Mouse (Mus musculus) hindbrain, embryonic 16.5 days (tissue): ENCODE results near the gene Pard3b. TPM values are rescaled to one million over a fixed set of nuclear protein-coding genes. Genes with fewer than 3 reads are reported as not detected.

Source experiments
- ATAC-seq: fragments of 200-750 bp; cut with Nextera tagmentation; 2 replicates; pipeline ENCODE4 v1.8.0; 2017; ENCODE audit warnings: moderate TSS enrichment, moderate library complexity
- H3K27ac ChIP-seq: fragments of 300-500 bp; sonication (generic); 2 replicates; pipeline ENCODE4 v1.5.1; 2014; ENCODE audit warnings: low read depth, mild to moderate bottlenecking, control low read depth, low read length, moderate library complexity
- H3K27me3 ChIP-seq: fragments of 300-500 bp; sonication (generic); replicated peaks from 2 replicates; pipeline ENCODE4 v1.6.1; 2014; ENCODE audit warnings: low read length; ENCODE audit not compliant: control insufficient read depth, insufficient read depth
- H3K36me3 ChIP-seq: fragments of 300-500 bp; sonication (generic); 2 replicates; pipeline ENCODE4 v1.6.1; 2014; ENCODE audit warnings: mild to moderate bottlenecking, low read length, moderate library complexity, mixed read lengths; ENCODE audit not compliant: control insufficient read depth, insufficient read depth
- H3K4me1 ChIP-seq: fragments of 300-500 bp; sonication (generic); 2 replicates; pipeline ENCODE4 v1.6.1; 2014; ENCODE audit warnings: low read depth, low read length; ENCODE audit not compliant: control insufficient read depth, insufficient read depth
- H3K4me2 ChIP-seq: fragments of 300-500 bp; sonication (generic); 2 replicates; pipeline ENCODE4 v1.6.1; 2014; ENCODE audit warnings: mild to moderate bottlenecking, low read length, control low read depth, moderate library complexity
- H3K4me3 ChIP-seq: fragments of 300-500 bp; sonication (generic); 2 replicates; pipeline ENCODE4 v1.5.1; 2014; ENCODE audit warnings: mild to moderate bottlenecking, low read length, control low read depth, moderate library complexity
- H3K9ac ChIP-seq: fragments of 300-500 bp; sonication (generic); 2 replicates; pipeline ENCODE4 v1.6.1; 2014; ENCODE audit warnings: low read depth, mild to moderate bottlenecking, control low read depth, low read length, moderate library complexity
- H3K9me3 ChIP-seq: fragments of 300-500 bp; sonication (generic); 2 replicates; pipeline ENCODE4 v1.6.1; 2014; ENCODE audit warnings: mild to moderate bottlenecking, low read length, moderate library complexity; ENCODE audit not compliant: control insufficient read depth
- WGBS: fragments of 180-500 bp; shearing (Covaris S2); extraction: QIAGEN DNeasy Blood & Tissue Kit; methylation state at CpG from one replicate; pipeline ENCODE4 v1.1.7; 2014; 5-methylcytosine and 5-hydroxymethylcytosine counted together
- polyA plus RNA-seq: library from polyadenylated mRNA; unstranded; fragments of >200 nt; fragmentation: Nextera tagmentation; extraction: Ambion mirVana; gene quantifications from 2 replicates; pipeline ENCODE4 v1.2.1, GENCODE M21; 2015

Gene Pard3b
- polyA plus RNA-seq, 1 experiment from 2014 or later, result 8.9 TPM

DNA sequence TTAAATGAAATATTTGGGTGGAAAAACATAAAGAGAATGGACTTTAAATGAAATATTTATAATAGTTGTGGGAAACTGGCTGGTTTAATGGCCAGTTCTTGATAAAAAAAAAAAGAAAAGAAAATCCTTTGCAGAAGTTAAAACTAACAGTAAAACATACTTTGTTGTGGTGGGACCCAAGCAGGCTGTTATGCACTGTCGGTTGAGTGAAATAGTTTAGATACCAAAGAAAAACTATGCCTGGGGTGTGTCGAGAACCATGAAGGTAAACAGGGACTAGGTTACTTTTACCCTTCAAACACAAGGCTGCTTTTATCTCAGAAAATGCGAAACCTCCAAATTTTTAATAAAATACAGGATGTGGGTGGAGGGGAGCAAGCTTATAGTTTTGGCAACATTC lies 797.7 kb downstream of the Pard3b start:
- Histone ChIP-seq H3K27me3 (no peaks in the 10 kb centered on the region), H3K36me3 (no peaks in the 10 kb centered on the region), H3K4me3 (no peak overlapping the region), H3K27ac (no peak overlapping the region), H3K9me3 (no peaks in the 10 kb centered on the region), H3K4me2 (no peak overlapping the region), H3K4me1 (no peaks in the 10 kb centered on the region), H3K9ac (no peak overlapping the region)
- no peak for ATAC-seq
- WGBS, result 87% methylated on average over 3 of the region's 3 CpGs

DNA sequence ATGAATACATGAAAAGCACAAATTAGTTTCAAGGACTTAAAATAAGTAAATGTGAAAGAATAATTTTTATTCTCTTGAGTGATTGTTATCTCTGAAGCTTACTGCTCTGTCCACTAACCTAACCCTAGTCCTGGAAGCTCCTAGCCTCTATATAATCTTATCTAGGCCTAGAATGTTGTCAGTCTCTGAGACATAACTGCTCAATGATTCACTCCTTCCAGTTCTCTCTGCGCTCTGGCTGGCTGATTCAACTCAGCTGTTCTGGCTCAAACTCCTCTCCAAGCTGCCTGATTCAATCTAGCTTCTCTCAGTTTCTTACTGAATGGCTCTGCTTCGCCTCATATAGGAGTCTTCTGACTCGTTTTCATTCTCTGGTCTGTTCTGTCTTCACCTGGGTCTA lies 798.9 kb downstream of the Pard3b start:
- WGBS, result 83% methylated on average over 3 of the region's 3 CpGs
- Histone ChIP-seq H3K4me2 (no peak overlapping the region), H3K4me1 (no peaks in the 10 kb centered on the region), H3K9me3 (no peaks in the 10 kb centered on the region), H3K36me3 (no peaks in the 10 kb centered on the region), H3K27ac (no peak overlapping the region), H3K27me3 (no peaks in the 10 kb centered on the region), H3K9ac (no peak overlapping the region), H3K4me3 (no peak overlapping the region)
- ATAC-seq, result no peak

DNA sequence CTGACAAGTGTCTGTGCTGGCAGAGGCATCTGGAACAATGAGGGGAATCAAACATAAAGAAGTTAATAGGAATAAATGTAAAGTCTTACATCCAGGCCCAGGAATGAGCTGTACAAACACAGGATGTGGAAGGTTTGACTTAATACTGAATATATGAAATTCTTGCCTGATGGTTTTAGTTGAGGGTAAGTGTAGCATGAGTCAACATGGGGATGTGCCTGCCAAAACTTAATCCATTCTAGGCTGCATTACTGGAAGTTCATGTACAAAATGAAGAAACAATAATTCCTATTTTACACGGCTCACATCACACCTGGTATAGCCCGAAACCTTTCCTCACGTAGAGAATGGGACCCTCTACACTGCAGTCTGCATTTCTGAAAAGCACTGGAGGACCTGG lies 805.8 kb downstream of the Pard3b start:
- Histone ChIP-seq H3K4me3 (no peak overlapping the region), H3K9ac (no peak overlapping the region), H3K4me1 (no peaks in the 10 kb centered on the region), H3K36me3 (no peaks in the 10 kb centered on the region), H3K4me2 (no peak overlapping the region), H3K27ac (no peak overlapping the region), H3K9me3 (no peaks in the 10 kb centered on the region), H3K27me3 (no peaks in the 10 kb centered on the region)
- WGBS, result 93% methylated on average over 3 of the region's 3 CpGs
- no peak for ATAC-seq

DNA sequence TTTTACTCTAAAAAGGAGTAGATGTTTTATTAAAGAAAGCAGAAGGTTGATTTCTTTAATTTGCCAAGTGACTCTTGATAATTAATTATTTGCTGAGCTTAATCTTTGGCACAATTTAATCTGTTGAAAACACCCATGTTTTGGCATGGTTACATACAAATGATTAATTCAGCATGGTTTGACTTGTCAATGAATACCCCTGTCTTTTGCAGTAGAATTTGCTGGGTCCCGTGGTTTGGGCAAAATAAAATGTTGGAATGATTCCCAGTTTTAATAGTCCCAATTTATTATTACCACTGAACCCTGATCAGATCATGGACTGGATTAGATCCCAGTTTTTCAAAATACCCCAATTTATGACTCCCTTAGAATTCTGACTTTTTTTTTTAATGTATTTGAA lies 808.2 kb downstream of the Pard3b start:
- Histone ChIP-seq H3K9ac (no peak overlapping the region), H3K4me2 (no peak overlapping the region), H3K4me1 (no peaks in the 10 kb centered on the region), H3K4me3 (no peak overlapping the region), H3K27ac (no peak overlapping the region), H3K27me3 (no peaks in the 10 kb centered on the region), H3K36me3 (no peaks in the 10 kb centered on the region), H3K9me3 (no peaks in the 10 kb centered on the region)
- WGBS, result 53% methylated on average over 1 of the region's 1 CpGs
- no peak for ATAC-seq

DNA sequence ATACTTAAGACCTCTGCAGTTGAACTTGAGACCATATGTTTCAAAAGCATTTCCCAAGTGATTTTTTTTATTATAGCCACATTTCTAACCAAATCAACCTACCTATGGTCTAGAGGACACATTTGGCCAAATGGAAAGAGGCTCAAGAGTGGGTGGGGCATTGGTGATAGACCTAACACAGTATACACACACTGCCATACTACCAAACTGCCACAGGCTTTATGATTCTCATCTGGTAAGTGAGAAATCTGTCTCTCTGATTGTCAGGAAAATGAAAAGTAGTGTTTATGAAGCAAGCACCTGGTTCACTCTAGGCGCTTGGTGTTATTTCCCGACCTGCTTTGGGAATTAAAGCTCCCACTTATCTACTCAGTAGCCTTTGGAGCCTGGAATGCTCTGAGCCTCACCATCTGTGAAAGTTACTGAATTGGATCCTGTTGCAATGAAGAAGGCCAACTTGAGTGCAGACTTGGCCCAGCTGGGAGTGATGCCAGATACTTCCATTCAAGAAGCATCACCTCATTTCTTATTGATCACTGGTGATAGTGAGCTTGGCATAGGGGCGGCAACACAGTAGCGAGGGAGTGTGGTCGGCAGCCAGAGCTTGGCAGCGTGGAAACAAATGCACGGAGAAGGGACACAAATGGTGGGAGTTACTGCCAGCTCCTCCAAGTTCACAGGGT lies 810.7 kb downstream of the Pard3b start:
- ATAC-seq, result peak; percentile 67; the same call in 1 of the 2 replicates
- H3K27me3 ChIP-seq, result no peaks in the 10 kb centered on the region
- 77% methylated on average over 7 of the region's 7 CpGs for WGBS

DNA sequence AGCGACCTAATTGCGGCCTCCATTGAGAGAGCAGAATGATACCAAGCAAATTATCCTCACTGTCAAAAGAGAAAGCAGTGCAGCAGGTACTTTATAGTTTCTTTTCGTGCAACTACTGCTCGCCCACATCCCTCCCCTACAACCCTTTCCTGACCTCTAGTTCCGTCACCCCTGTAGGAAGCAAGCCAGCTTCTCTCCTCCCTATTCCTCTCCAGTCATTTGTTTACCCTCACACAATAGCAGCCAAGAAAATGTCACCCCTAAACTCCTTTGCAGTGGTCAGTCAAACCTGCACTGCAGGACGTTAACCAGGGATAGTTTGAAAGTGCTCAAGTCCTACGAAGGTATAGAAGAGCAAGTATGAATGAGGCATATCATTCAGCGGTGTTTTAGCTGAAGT lies 826.9 kb downstream of the Pard3b start:
- no peak overlapping the region for H3K4me2 ChIP-seq
- peaks cover 2% of the 10 kb centered on the region for H3K4me1 ChIP-seq
- 58% methylated on average over 8 of the region's 8 CpGs for WGBS
- no peak for ATAC-seq
- H3K9ac ChIP-seq, result no peak overlapping the region
- H3K4me3 ChIP-seq, result no peak overlapping the region
- no peaks in the 10 kb centered on the region for H3K27me3 ChIP-seq
- H3K36me3 ChIP-seq, result no peaks in the 10 kb centered on the region
- H3K9me3 ChIP-seq, result no peaks in the 10 kb centered on the region
- H3K27ac ChIP-seq, result no peak overlapping the region

More for the DNA sequence above, 810.7 kb downstream of the Pard3b start:
- Histone ChIP-seq H3K36me3 (no peaks in the 10 kb centered on the region), H3K4me1 (no peaks in the 10 kb centered on the region), H3K9ac (no peak overlapping the region), H3K4me2 (no peak overlapping the region), H3K9me3 (no peaks in the 10 kb centered on the region), H3K4me3 (no peak overlapping the region), H3K27ac (no peak overlapping the region)

DNA sequence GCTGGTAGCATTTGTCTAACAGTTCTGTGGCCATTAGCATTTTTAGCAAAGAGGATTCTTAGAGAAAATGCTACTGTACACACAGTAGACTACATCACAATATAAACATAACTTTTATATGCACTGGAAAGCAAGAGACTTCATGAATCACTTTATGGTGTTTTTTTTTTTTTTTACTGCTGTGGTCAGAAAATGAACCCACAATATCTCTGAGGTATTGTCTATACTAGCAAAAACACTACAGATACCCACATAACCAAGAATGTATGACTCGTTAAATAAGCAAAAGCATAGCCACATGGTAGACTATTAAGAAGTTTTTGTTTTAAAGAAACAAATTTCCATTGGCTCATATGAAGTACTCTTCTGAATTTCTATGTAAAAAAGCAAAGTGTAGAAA lies 827.9 kb downstream of the Pard3b start:
- Histone ChIP-seq H3K36me3 (no peaks in the 10 kb centered on the region), H3K4me1 (peaks cover 2% of the 10 kb centered on the region), H3K27ac (no peak overlapping the region), H3K27me3 (no peaks in the 10 kb centered on the region), H3K4me2 (no peak overlapping the region), H3K9me3 (no peaks in the 10 kb centered on the region), H3K4me3 (no peak overlapping the region), H3K9ac (no peak overlapping the region)
- ATAC-seq, result no peak
- 87% methylated on average over 1 of the region's 1 CpGs for WGBS

DNA sequence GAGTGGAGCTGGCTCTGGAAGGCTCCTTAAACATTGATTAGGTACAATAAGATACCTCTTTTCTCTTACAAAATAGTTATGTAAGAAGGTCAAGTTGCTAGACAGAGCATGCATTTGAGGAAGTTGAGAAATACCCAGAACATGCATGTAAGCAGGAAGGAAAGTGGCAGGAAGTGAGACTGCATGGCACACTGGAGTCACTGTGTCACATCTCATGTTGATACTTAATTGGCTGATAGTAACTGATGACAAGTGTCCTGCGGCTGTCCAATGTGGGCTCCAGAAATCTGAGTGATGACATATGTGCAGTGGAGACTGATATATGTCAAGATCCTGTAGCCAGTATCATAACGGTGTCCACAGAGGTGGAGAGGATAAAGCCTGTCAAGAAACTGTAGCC lies 844.4 kb downstream of the Pard3b start:
- ATAC-seq, result no peak
- Histone ChIP-seq H3K4me1 (no peaks in the 10 kb centered on the region), H3K27ac (no peak overlapping the region), H3K4me3 (no peak overlapping the region), H3K9ac (no peak overlapping the region), H3K9me3 (no peaks in the 10 kb centered on the region), H3K4me2 (no peak overlapping the region), H3K27me3 (no peaks in the 10 kb centered on the region), H3K36me3 (no peaks in the 10 kb centered on the region)
- WGBS, result 94% methylated on average over 2 of the region's 2 CpGs

DNA sequence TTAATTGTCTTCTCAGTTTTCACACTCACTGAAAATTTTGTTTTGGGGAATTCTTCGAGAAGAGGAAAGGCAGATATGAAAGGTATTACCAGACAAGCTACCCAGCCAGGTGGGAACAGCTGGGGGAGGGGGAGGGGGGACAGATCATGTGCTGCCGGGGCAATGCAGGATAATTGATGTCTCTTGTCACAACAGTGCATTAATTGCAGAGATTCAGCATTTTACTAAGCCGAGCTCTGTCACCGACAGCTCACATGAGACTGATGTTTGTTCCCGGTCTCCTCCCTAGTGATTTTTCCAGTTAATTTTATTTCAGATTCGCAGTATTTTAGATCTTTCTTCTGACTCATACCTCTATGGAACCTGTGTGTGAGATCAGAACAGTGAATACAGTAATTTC lies 850.2 kb downstream of the Pard3b start:
- Histone ChIP-seq H3K27ac (no peak overlapping the region), H3K27me3 (no peaks in the 10 kb centered on the region), H3K9ac (no peak overlapping the region), H3K9me3 (no peaks in the 10 kb centered on the region), H3K4me3 (no peak overlapping the region), H3K36me3 (no peaks in the 10 kb centered on the region; the same call in 1 of the 2 replicates), H3K4me2 (no peak overlapping the region), H3K4me1 (no peaks in the 10 kb centered on the region; the same call in 1 of the 2 replicates)
- 46% methylated on average over 6 of the region's 6 CpGs for WGBS
- ATAC-seq, result no peak

DNA sequence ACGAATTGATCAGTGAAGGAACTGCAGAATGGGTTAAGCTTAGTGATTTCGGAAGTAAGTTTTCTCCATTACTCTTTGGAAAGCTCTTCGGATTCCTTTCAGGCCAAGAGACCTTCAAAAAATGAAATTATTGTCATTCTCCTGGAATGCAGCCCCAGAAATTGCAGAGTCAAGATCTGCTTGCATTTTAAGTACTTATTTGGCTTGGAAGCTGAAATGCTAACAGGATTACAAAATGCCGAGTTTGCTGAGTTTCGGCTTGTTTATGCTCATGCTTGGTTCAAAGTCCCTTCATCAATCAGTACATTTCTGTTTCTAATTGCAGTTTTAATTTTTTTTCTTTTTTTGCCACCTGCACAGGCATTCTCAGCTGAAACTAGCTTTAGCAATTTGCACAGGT lies 860.5 kb downstream of the Pard3b start:
- H3K9me3 ChIP-seq, result no peaks in the 10 kb centered on the region
- H3K4me3 ChIP-seq, result no peak overlapping the region
- WGBS, result 83% methylated on average over 5 of the region's 5 CpGs
- no peaks in the 10 kb centered on the region for H3K27me3 ChIP-seq
- H3K4me1 ChIP-seq, result no peaks in the 10 kb centered on the region
- no peak overlapping the region for H3K9ac ChIP-seq
- H3K4me2 ChIP-seq, result no peak overlapping the region
- H3K27ac ChIP-seq, result no peak overlapping the region
- no peak for ATAC-seq
- no peaks in the 10 kb centered on the region for H3K36me3 ChIP-seq
